Mouse (Mus musculus) forebrain, embryonic 12.5 days (tissue): Measurements from ENCODE around the gene Ucp2. TPM values are rescaled to one million over a fixed set of nuclear protein-coding genes. Genes with fewer than 3 reads are reported as not detected.

Experiments
- ATAC-seq: fragments of 200-750 bp; cut with Nextera tagmentation; 2 replicates; pipeline ENCODE4 v1.8.0; 2017; ENCODE audit warnings: moderate TSS enrichment; ENCODE audit not compliant: low FRiP score
- H3K27ac ChIP-seq: fragments of 300-500 bp; sonication (generic); 2 replicates; pipeline ENCODE4 v1.5.1; 2016; ENCODE audit warnings: mild to moderate bottlenecking
- H3K27me3 ChIP-seq: fragments of 300-500 bp; sonication (generic); 2 replicates; pipeline ENCODE4 v1.6.1; 2016; ENCODE audit warnings: mild to moderate bottlenecking
- H3K36me3 ChIP-seq: fragments of 300-500 bp; sonication (generic); replicated peaks from 2 replicates; pipeline ENCODE4 v1.6.1; 2016; ENCODE audit warnings: mild to moderate bottlenecking
- H3K4me1 ChIP-seq: fragments of 300-500 bp; sonication (generic); 2 replicates; pipeline ENCODE4 v1.6.1; 2016
- H3K4me2 ChIP-seq: fragments of 300-500 bp; sonication (generic); 2 replicates; pipeline ENCODE4 v1.6.1; 2016; ENCODE audit warnings: mild to moderate bottlenecking, moderate library complexity
- H3K4me3 ChIP-seq: fragments of 300-500 bp; sonication (generic); replicated peaks from 2 replicates; pipeline ENCODE4 v1.5.1; 2016; ENCODE audit warnings: mild to moderate bottlenecking
- H3K9ac ChIP-seq: fragments of 300-500 bp; sonication (generic); 2 replicates; pipeline ENCODE4 v1.6.1; 2016; ENCODE audit warnings: mild to moderate bottlenecking
- H3K9me3 ChIP-seq: fragments of 300-500 bp; sonication (generic); 2 replicates; pipeline ENCODE4 v1.6.1; 2016
- WGBS: fragments of 180-500 bp; shearing (Covaris S2); methylation state at CpG from one replicate; pipeline ENCODE4 v1.1.7; 2016; 5-methylcytosine and 5-hydroxymethylcytosine counted together
- polyA plus RNA-seq: library from polyadenylated mRNA; unstranded; fragments of >200 nt; fragmentation: Nextera tagmentation; extraction: Ambion mirVana; gene quantifications from 2 replicates; pipeline ENCODE4 v1.2.1, GENCODE M21; 2016

Ucp2 gene
- 83.8 and 93.1 TPM in 2 replicates for polyA plus RNA-seq

DNA sequence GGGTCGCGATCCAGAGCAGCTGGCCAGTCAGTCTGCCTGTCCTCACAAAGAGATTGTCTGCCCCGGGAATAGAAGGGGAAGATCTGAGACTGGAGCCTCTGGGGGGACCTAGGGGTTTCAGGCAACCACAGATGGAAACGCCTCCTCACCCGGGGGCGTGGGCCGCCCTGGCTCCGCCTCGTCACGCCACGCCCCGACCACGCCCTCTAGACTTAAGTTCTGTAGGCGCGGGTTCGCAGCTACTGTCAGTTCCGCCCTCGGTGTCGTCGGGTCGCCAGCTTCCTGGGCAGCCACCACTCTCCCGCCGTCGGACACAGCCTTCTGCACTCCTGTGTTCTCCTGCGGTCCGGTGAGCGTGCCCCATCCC, at the start of gene Ucp2:
Gene Ucp2 (plus strand): TSS at position 221 of the 367 bp plus-strand sequence.
- Histone ChIP-seq H3K27me3 (peaks cover 26% of the 10 kb centered on the region), H3K9ac (peak within 1 kb of the TSS; percentile 54), H3K4me2 (peak within 1 kb of the TSS; percentile 85), H3K4me3 (peak within 1 kb of the TSS; percentile 47), H3K4me1 (peaks cover 41% of the 10 kb centered on the region), H3K27ac (peak within 1 kb of the TSS; percentile 13; the same call in 1 of the 2 replicates), H3K9me3 (no peaks in the 10 kb centered on the region), H3K36me3 (peaks cover 7% of the 10 kb centered on the region; the same call in 1 of the 2 replicates)
- 1% methylated on average over 27 of the region's 27 CpGs for WGBS
- peak; percentile 37 for ATAC-seq

DNA sequence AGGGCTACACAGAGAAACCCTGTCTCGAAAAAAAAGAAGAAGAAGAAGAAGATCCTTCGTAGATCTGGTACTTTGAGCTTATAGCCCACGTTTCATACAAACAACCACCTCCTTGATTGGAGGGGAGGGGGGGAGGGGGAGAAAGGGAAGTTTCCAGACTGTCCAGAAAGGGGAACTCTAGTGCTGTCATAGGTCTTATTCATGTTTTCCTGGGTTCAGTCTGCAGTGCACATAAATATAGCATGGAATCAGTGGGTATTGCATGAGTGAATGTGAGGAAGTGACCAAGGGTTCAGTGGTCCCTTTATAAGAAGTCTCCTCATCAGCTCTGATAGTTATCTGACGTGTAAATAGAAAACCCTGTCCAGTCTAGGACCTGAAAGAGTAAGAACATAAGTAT, 49.4 kb upstream of the Ucp2 start:
- Histone ChIP-seq H3K4me2 (no peak overlapping the region), H3K9ac (no peak overlapping the region), H3K4me1 (no peaks in the 10 kb centered on the region), H3K9me3 (no peaks in the 10 kb centered on the region), H3K27me3 (no peaks in the 10 kb centered on the region), H3K4me3 (no peak overlapping the region), H3K36me3 (peaks cover 83% of the 10 kb centered on the region), H3K27ac (no peak overlapping the region)
- WGBS = 80% methylated on average over 4 of the region's 4 CpGs
- no peak for ATAC-seq

DNA sequence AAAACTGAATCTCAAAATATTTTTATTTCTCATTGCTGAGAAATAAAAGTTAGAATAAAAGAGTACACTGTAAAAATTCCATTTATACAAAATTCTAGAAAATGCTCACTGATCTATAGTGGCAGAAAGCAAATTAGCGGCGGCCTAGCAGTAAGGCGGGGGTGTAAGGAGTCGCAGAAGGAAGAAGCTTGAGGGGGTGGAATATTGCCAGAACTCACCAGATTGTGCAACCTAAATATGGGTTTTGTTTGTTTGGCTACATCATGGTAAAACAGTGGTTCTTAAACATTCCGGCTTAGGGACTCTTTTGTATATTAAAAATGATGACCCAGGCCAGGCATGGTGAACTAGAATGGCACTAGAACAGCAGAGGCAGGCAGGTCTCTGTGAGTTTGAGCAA, 46.9 kb upstream of the Ucp2 start:
- Histone ChIP-seq H3K36me3 (peaks cover 85% of the 10 kb centered on the region), H3K4me3 (no peak overlapping the region), H3K4me2 (no peak overlapping the region), H3K9me3 (no peaks in the 10 kb centered on the region), H3K27me3 (no peaks in the 10 kb centered on the region), H3K9ac (no peak overlapping the region), H3K4me1 (no peaks in the 10 kb centered on the region), H3K27ac (no peak overlapping the region)
- 99% methylated on average over 5 of the region's 5 CpGs for WGBS
- no peak for ATAC-seq

DNA sequence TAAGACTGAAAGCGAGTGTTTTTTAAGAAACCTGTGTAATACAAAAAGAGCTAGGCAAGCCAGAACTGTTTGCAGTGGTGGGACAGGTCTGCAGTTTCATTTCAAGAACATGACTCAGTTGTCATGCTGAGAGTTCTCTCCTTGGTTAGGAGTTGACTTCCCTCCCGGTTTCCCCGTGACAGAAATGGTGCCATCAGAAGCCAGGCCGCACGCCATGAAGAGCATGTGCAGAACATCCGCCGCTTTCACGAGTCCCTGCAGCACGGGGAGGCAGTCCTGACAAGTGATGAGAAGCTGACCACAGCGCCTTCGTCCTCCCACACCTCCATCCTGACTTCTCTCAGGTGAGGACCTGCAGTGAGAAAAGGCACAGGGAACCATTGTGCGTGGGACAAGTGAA, 44.6 kb upstream of the Ucp2 start:
- Histone ChIP-seq H3K36me3 (peaks cover 87% of the 10 kb centered on the region), H3K4me3 (no peak overlapping the region), H3K4me2 (no peak overlapping the region), H3K27ac (no peak overlapping the region), H3K4me1 (no peaks in the 10 kb centered on the region), H3K27me3 (no peaks in the 10 kb centered on the region), H3K9me3 (no peaks in the 10 kb centered on the region), H3K9ac (no peak overlapping the region)
- ATAC-seq = no peak
- WGBS = 91% methylated on average over 12 of the region's 12 CpGs

- Histone ChIP-seq H3K4me1 (no peaks in the 10 kb centered on the region), H3K9me3 (no peaks in the 10 kb centered on the region), H3K4me2 (no peak overlapping the region), H3K27ac (no peak overlapping the region), H3K36me3 (peaks cover 87% of the 10 kb centered on the region), H3K4me3 (no peak overlapping the region), H3K9ac (no peak overlapping the region), H3K27me3 (no peaks in the 10 kb centered on the region)
- 95% methylated on average over 3 of the region's 3 CpGs for WGBS
- ATAC-seq = no peak
These were observed 44.2 kb upstream of the Ucp2 start for GRCm38 (mm10) chr7:100448985-100449384.

GRCm38 (mm10) chr7:100458153-100458552, 35.0 kb upstream of the Ucp2 start:
- peaks cover 83% of the 10 kb centered on the region for H3K36me3 ChIP-seq
- H3K9me3 ChIP-seq = no peaks in the 10 kb centered on the region
- H3K27me3 ChIP-seq = no peaks in the 10 kb centered on the region
- no peak overlapping the region for H3K27ac ChIP-seq
- no peak overlapping the region for H3K4me2 ChIP-seq
- no peak overlapping the region for H3K9ac ChIP-seq
- no peak for ATAC-seq
- WGBS = 63% methylated on average over 1 of the region's 1 CpGs
- H3K4me1 ChIP-seq = no peaks in the 10 kb centered on the region
- no peak overlapping the region for H3K4me3 ChIP-seq

DNA sequence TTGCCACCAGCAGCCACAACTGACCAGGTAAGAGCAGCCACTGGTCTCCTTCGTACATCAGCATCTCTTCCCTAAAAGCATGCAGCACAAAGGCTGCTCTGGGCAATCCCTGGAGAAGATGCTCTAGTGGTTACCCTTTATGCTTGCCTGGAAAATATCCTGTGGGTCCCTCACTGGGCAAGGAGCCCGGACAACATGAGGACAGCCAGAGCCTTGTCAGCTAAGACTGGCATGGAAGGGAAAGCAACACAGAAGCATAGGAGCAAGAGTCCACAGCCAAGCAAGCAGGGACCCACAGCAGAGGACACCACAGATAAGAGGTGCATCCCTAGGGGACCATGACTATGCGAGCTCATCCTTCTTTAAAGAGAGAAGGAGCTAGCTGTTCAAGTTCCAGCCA, 33.3 kb upstream of the Ucp2 start:
- Histone ChIP-seq H3K4me1 (no peaks in the 10 kb centered on the region), H3K27ac (no peak overlapping the region), H3K36me3 (peaks cover 80% of the 10 kb centered on the region), H3K27me3 (no peaks in the 10 kb centered on the region), H3K9me3 (no peaks in the 10 kb centered on the region), H3K9ac (no peak overlapping the region), H3K4me2 (no peak overlapping the region), H3K4me3 (no peak overlapping the region)
- ATAC-seq = no peak
- 90% methylated on average over 3 of the region's 3 CpGs for WGBS

- no peak overlapping the region for H3K4me2 ChIP-seq
- no peaks in the 10 kb centered on the region for H3K9me3 ChIP-seq
- no peak for ATAC-seq
- H3K4me1 ChIP-seq = no peaks in the 10 kb centered on the region
- no peaks in the 10 kb centered on the region for H3K27me3 ChIP-seq
- H3K36me3 ChIP-seq = peaks cover 75% of the 10 kb centered on the region
- H3K27ac ChIP-seq = no peak overlapping the region
- H3K9ac ChIP-seq = no peak overlapping the region
- H3K4me3 ChIP-seq = no peak overlapping the region
- 90% methylated on average over 6 of the region's 6 CpGs for WGBS
These were observed 31.5 kb upstream of the Ucp2 start for GRCm38 (mm10) chr7:100461621-100462151.

GRCm38 (mm10) chr7:100463194-100463593, 29.9 kb upstream of the Ucp2 start:
- ATAC-seq = no peak
- WGBS = 91% methylated on average over 9 of the region's 9 CpGs
- H3K9me3 ChIP-seq = no peaks in the 10 kb centered on the region
- no peaks in the 10 kb centered on the region for H3K27me3 ChIP-seq
- no peak overlapping the region for H3K27ac ChIP-seq
- no peak overlapping the region for H3K4me3 ChIP-seq
- no peak overlapping the region for H3K9ac ChIP-seq
- no peaks in the 10 kb centered on the region for H3K4me1 ChIP-seq
- H3K4me2 ChIP-seq = no peak overlapping the region
- peaks cover 68% of the 10 kb centered on the region for H3K36me3 ChIP-seq

GRCm38 (mm10) chr7:100463757-100464156, 29.4 kb upstream of the Ucp2 start:
- Histone ChIP-seq H3K36me3 (peaks cover 70% of the 10 kb centered on the region), H3K27ac (no peak overlapping the region), H3K4me3 (no peak overlapping the region), H3K27me3 (no peaks in the 10 kb centered on the region), H3K4me2 (no peak overlapping the region), H3K9ac (no peak overlapping the region), H3K9me3 (no peaks in the 10 kb centered on the region), H3K4me1 (no peaks in the 10 kb centered on the region)
- no peak for ATAC-seq
- 93% methylated on average over 10 of the region's 10 CpGs for WGBS

DNA sequence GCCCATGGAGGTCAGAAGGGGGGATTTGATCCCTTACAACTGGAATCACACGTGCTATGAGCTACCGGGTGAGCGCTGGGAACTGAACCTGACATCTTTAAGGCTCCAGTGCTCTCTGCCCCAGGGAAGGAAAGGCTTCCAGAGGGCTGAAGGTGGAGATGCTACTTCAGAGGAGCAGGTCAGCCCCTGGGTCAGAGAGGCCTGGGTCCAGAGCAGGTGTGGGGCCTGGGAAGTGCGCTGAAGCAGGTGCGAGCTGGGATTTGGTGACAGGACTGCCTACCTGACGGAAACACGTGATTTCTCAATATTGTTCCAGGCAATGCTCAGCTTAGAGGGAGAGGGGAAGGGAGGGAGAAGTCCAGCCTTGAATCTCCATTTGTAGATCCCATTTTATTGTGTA, 28.9 kb upstream of the Ucp2 start:
- Histone ChIP-seq H3K36me3 (peaks cover 71% of the 10 kb centered on the region), H3K27ac (no peak overlapping the region), H3K9ac (no peak overlapping the region), H3K27me3 (no peaks in the 10 kb centered on the region), H3K4me3 (no peak overlapping the region), H3K9me3 (no peaks in the 10 kb centered on the region), H3K4me1 (no peaks in the 10 kb centered on the region), H3K4me2 (no peak overlapping the region)
- 95% methylated on average over 7 of the region's 7 CpGs for WGBS
- no peak for ATAC-seq

DNA sequence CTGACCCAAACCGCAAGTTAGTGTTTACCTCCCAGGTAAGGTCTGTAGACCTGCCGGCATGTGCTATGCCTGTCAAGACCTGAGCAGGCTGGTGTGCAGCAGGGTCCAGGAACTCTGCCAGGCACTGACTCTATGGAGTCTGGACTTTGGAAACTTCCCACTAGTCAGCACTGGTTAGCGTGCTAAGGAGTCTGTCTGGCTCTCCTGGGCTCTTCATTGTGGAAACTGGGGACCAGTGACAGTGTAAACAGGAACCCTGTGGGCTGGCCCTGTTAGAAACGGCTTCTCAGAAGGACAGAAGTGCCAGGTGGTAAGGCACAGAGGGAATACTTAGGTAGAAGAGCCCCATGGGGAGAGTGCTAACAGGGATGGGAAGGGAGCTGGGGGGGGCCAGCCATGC, 27.9 kb upstream of the Ucp2 start:
- peaks cover 67% of the 10 kb centered on the region for H3K36me3 ChIP-seq
- H3K27ac ChIP-seq = no peak overlapping the region
- H3K4me3 ChIP-seq = no peak overlapping the region
- no peak overlapping the region for H3K4me2 ChIP-seq
- 89% methylated on average over 4 of the region's 4 CpGs for WGBS
- H3K9ac ChIP-seq = no peak overlapping the region
- no peak for ATAC-seq
- no peaks in the 10 kb centered on the region for H3K27me3 ChIP-seq
- H3K4me1 ChIP-seq = no peaks in the 10 kb centered on the region
- no peaks in the 10 kb centered on the region for H3K9me3 ChIP-seq

DNA sequence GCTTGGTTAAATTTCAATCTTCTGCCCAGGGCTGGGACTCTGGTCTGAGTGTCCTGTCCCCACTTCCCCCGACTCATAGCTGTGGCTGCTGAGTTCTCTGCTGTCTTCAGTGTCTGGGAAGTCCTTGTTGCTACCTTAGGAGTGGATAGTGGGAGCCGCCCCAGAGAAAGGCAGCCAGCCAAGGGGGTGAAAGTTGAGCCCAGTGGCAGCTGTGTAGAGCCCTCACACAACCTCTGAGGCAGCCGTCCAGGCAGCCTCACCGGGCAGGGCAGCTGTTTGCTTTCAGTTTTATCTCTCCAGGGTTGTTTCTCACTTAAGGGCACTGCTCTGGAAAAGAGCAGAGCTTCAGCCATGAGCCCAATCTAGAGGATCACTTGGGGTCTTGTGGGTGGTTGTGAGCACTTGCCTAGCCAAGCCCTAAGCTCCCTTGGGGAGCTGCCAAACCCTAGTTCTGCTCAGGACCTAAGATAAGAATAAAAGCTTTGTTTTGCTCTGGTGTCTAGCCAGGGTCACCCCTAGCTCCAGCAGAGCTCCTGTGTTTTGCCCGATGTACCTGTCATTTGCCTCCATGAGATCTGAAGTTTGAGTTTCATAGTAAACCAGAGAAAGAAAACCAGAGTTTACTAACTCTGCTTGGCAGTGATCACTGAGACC, 27.4 kb upstream of the Ucp2 start:
- H3K4me3 ChIP-seq = no peak overlapping the region
- H3K4me1 ChIP-seq = no peaks in the 10 kb centered on the region
- H3K27me3 ChIP-seq = no peaks in the 10 kb centered on the region
- ATAC-seq = no peak
- no peaks in the 10 kb centered on the region for H3K9me3 ChIP-seq
- no peak overlapping the region for H3K9ac ChIP-seq
- no peak overlapping the region for H3K27ac ChIP-seq
- 89% methylated on average over 5 of the region's 5 CpGs for WGBS
- peaks cover 65% of the 10 kb centered on the region for H3K36me3 ChIP-seq
- no peak overlapping the region for H3K4me2 ChIP-seq
